Mouse (Mus musculus) adrenal gland, adult 10 weeks (tissue): Measurements from ENCODE around the gene Hdac5. TPM values are rescaled to one million over a fixed set of nuclear protein-coding genes. Genes with fewer than 3 reads are reported as not detected.

Experiments
- polyA plus RNA-seq: library from polyadenylated mRNA; stranded (reverse); fragments of 350-450 nt; fragmentation: Illumina TruSeq; extraction: RNeasy Lipid Tissue Mini Kit (QIAGEN cat#74804); gene quantifications from one replicate; pipeline ENCODE4 v1.2.3, GENCODE M21; 2014; ENCODE audit warnings: low read depth, low replicate concordance

Hdac5 gene
- 1.4 TPM for polyA plus RNA-seq

DNA sequence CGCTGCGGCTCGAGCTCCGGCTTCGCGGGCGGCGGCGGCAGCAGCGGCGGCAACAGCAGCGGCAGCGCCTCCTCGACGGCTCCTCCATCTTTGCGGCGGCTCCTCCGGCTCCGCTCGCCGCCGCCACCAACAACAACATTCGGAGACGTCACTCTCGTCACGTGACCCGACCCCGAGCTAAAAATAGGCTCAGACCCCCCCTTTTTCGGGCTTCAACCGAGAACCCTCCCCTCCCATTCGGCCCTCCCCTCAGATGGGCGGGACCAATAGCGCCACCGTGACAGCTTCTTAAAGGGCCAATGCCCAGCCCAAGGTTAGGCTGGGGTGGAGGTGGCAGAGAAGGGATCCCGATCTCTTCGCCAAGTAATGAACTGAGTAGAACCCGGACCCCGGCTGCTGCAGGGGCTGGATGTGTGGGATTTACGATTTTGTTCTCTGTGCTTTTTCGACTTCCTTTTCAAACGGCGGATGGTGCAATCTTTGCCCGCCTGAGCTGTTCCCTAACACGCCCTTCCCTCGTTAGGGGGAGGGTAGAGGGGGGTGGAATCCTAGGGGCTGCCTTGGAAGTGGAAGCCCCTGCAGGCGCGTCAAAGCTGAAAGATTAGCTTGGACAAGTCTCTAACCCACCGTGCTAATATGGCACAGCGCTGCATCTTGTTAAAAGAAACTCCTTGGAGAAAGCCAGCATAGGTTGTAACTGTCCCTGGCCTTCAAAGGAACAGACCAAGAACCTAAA lies at the start of gene Hdac5:
Gene Hdac5, minus strand, starts transcription at position 161 of the 736 bp plus-strand sequence.

DNA sequence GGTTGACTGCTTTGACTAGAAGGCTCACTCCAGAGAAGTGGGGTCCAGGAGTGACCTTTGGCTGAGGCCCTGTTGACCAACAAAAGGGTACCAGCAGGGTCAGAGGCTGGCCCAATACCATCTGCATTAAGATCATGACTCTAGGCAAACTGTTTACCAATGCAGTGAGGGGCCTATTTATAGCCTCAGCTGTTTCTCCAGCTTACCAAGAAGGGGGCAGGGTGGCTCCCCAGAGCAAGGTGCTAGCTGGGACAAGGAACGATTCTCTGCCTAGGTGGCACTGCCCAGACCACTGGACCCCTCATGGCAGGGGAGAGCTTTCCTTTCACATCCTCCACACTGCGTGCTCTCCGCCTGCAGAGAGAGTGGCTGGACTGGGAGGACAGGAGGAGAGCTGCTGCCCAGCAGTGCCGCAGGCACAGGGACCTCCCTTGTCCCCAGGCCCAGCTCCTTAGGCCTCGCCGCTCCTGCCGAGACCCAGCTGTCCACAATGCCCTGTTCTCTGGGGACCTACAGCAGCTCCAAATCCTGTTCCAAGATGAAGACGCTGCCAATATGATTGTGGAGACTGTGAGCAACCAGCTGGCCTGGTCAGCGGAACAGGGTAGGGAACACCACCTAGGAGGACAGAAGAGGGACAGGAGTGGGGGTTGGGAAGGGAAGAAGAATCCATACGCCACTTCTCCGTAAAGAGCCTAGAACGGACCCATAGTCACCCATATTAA lies 38.7 kb upstream of the Hdac5 start, which contains the start of gene Asb16:
Gene Asb16, plus strand, starts transcription at position 224 of the 725 bp plus-strand sequence.

DNA sequence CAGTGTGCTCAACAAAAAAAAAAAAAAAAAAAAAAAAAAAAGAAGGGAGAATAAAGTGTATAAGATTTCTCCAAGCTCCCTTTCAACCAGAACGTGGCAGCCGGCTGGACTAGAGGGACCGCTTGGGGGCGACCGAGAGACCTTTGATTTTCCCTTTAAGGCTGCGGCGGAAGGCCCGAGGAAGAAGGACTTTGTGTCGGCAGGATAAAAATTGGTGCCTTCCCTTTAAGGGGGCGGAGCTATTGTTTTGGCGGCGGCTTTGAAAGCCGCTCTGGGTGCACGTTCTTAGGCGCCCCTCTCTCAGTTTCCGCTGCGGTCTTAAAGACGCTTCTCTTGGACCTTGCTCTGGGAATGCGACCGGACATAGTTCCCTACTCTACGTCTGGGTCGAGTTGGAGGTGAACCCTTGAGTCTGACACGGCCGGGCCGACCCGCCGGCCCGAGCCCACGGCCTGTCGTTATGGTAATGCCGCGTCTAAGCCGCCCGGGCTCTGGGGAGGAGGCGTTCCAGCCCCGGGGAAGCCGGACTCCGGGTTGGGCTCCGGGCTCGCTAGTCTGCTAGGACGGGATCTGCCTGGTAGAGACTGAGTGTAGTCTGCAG lies 18.8 kb upstream of the Hdac5 start, which contains the start of gene BC030867:
Gene BC030867, plus strand, starts transcription at position 253 of the 601 bp plus-strand sequence.

GRCm38 (mm10) chr11:102189461-102190436 lies 40.2 kb downstream of the Hdac5 start, which contains the start of gene G6pc3:
G6pc3 (plus strand) TSS chr11:102189620.

GRCm38 (mm10) chr11:102184646-102185495 lies 45.1 kb downstream of the Hdac5 start, which contains the start of gene Lsm12:
Lsm12 (minus strand) TSS chr11:102185296.

DNA sequence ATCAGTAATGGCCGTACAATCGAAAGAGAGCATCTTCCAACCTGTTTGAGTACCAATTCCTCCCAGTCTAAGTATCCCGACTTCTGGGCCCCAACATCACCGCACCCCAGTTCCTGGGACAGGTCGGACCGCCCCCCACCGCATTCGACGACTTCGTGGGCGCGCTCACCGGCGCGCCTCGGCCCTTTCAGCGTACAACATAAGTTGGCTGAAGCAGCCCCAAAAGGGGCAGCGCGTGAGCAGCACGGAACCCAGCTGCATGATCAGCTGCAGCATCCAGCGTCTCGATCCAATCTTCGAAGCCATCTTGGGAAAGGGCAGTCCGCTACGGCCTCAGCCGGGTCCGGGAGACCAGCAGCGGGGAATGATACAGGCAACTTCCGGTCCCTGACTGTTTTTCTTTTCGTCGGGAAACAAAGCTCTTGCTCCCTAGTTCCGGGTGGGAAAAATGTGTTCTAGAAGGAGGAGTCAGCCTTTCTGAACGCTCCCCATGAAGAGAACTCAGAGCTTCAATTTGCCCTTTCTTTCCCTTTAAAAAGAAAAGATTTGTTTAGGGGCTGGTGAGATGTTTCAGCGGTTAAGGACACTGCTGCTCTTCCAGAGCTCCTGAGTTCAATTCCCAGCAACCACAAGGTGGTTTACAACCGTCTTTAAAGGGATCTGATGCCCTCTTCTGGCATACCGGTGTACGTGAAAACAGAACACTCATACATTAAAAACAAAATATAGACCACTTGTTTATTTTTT lies 73.8 kb downstream of the Hdac5 start, which contains the start of gene Tmem101:
Gene Tmem101, minus strand, starts transcription at position 366 of the 747 bp plus-strand sequence.

DNA sequence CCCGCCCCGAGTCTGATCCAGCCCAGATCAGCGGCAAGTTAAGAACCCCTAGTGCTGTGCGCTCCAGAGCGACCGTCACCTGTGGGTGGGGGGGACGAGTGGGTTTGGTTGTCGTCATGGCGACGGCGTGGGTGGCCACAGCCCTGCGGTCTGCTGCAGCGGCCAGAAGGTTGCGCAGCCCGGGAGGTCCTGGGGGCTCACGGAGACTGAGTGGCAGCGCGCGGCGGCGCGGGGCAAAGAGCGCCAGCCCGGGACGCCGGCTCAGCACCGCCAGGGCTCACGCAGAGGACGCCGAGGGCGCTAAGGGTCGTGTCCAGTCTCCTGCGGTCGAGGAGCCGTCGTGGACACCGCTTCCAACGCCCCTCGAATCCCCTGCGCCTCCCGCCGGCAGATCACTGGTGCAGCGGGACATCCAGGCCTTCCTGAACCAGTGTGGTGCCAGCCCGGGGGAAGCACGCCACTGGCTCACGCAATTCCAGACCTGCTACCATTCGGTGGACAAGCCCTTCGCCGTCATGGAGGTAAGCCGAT lies 84.4 kb downstream of the Hdac5 start, which contains the start of gene Nags:
Gene Nags, plus strand, starts transcription at position 43 of the 531 bp plus-strand sequence.

Other genes starting within 250 kb of the Hdac5 start
- not detected for gene Cfap97d1, start 245.9 kb downstream of the Hdac5 start, polyA plus RNA-seq
- gene Dusp3, start 243.2 kb downstream of the Hdac5 start, polyA plus RNA-seq: 73.0 TPM
- gene Mpp3, start 201.7 kb downstream of the Hdac5 start, polyA plus RNA-seq: 3.6 TPM
- 35.9 TPM for gene Cd300lg, start 188.7 kb downstream of the Hdac5 start, polyA plus RNA-seq
- 1.6 TPM for gene Mpp2, start 141.7 kb downstream of the Hdac5 start, polyA plus RNA-seq
- not detected for gene Ppy, start 128.8 kb downstream of the Hdac5 start, polyA plus RNA-seq
- gene Pyy, start 122.3 kb downstream of the Hdac5 start, polyA plus RNA-seq: not detected
- gene Nags, start 84.7 kb downstream of the Hdac5 start, polyA plus RNA-seq: not detected
- gene Tmem101, start 73.8 kb downstream of the Hdac5 start, polyA plus RNA-seq: 4.9 TPM
- gene Lsm12, start 44.9 kb downstream of the Hdac5 start, polyA plus RNA-seq: 81.9 TPM
- 1.8 TPM for gene G6pc3, start 40.5 kb downstream of the Hdac5 start, polyA plus RNA-seq
- gene BC030867, start 18.7 kb upstream of the Hdac5 start, polyA plus RNA-seq: not detected
- gene Asb16, start 38.6 kb upstream of the Hdac5 start, polyA plus RNA-seq: 0.23 TPM
- gene Tmub2, start 54.8 kb upstream of the Hdac5 start, polyA plus RNA-seq: 6.9 TPM
- gene Atxn7l3, start 66.5 kb upstream of the Hdac5 start, polyA plus RNA-seq: 11.0 TPM
- gene Ubtf, start 89.6 kb upstream of the Hdac5 start, polyA plus RNA-seq: 34.9 TPM
- not detected for gene Slc4a1, start 136.0 kb upstream of the Hdac5 start, polyA plus RNA-seq
- gene Rundc3a, start 163.2 kb upstream of the Hdac5 start, polyA plus RNA-seq: 1.3 TPM
- gene Slc25a39, start 177.8 kb upstream of the Hdac5 start, polyA plus RNA-seq: 14.6 TPM
- gene Grn, start 200.1 kb upstream of the Hdac5 start, polyA plus RNA-seq: 11.8 TPM
- not detected for gene Fam171a2, start 217.5 kb upstream of the Hdac5 start, polyA plus RNA-seq
- gene Itga2b, start 240.0 kb upstream of the Hdac5 start, polyA plus RNA-seq: not detected